Mouse (Mus musculus) heart, embryonic 15.5 days (tissue): ENCODE results near the gene Stk39. TPM values are rescaled to one million over a fixed set of nuclear protein-coding genes. Genes with fewer than 3 reads are reported as not detected.

Experiments
- ATAC-seq: fragments of 200-750 bp; cut with Nextera tagmentation; replicated peaks from 2 replicates; pipeline ENCODE4 v1.8.0; 2017; ENCODE audit warnings: low read depth, moderate TSS enrichment; ENCODE audit not compliant: insufficient number of reproducible peaks, insufficient read depth, low FRiP score
- H3K27ac ChIP-seq: fragments of 300-500 bp; sonication (generic); 2 replicates; pipeline ENCODE4 v1.5.1; 2015; ENCODE audit warnings: mild to moderate bottlenecking, inconsistent platforms
- H3K27me3 ChIP-seq: fragments of 300-500 bp; sonication (generic); 2 replicates; pipeline ENCODE4 v1.6.1; 2015; ENCODE audit warnings: inconsistent platforms
- H3K36me3 ChIP-seq: fragments of 300-500 bp; sonication (generic); 2 replicates; pipeline ENCODE4 v1.6.1; 2015; ENCODE audit warnings: mild to moderate bottlenecking, inconsistent platforms
- H3K4me1 ChIP-seq: fragments of 300-500 bp; sonication (generic); replicated peaks from 2 replicates; pipeline ENCODE4 v1.6.1; 2015; ENCODE audit warnings: inconsistent platforms
- H3K4me2 ChIP-seq: fragments of 300-500 bp; sonication (generic); 2 replicates; pipeline ENCODE4 v1.6.1; 2015; ENCODE audit warnings: inconsistent platforms, mild to moderate bottlenecking, moderate library complexity
- H3K4me3 ChIP-seq: fragments of 300-500 bp; sonication (generic); 2 replicates; pipeline ENCODE4 v1.5.1; 2015; ENCODE audit warnings: mild to moderate bottlenecking, inconsistent platforms
- H3K9ac ChIP-seq: fragments of 300-500 bp; sonication (generic); 2 replicates; pipeline ENCODE4 v1.6.1; 2015; ENCODE audit warnings: mild to moderate bottlenecking, inconsistent platforms
- H3K9me3 ChIP-seq: fragments of 300-500 bp; sonication (generic); replicated peaks from 2 replicates; pipeline ENCODE4 v1.6.1; 2016; ENCODE audit warnings: inconsistent platforms
- WGBS: fragments of 180-500 bp; shearing (Covaris S2); methylation state at CpG from one replicate; pipeline ENCODE4 v1.1.7; 2015; ENCODE audit warnings: mixed read lengths; 5-methylcytosine and 5-hydroxymethylcytosine counted together
- polyA plus RNA-seq: library from polyadenylated mRNA; unstranded; fragments of >200 nt; fragmentation: Nextera tagmentation; extraction: Ambion mirVana; gene quantifications from 2 replicates; pipeline ENCODE4 v1.2.1, GENCODE M21; 2015

The Stk39 gene
- polyA plus RNA-seq, 1 experiment from 2014 or later = 66.2 TPM

- Histone ChIP-seq H3K27ac (peak overlapping the region; percentile 95), H3K36me3 (no peaks in the 10 kb centered on the region), H3K27me3 (no peaks in the 10 kb centered on the region), H3K4me2 (peak overlapping the region; percentile 83), H3K4me3 (peak overlapping the region; percentile 91), H3K9ac (peak overlapping the region; percentile 90), H3K4me1 (peaks cover 33% of the 10 kb centered on the region), H3K9me3 (no peaks in the 10 kb centered on the region)
- ATAC-seq = peak; percentile 34
- WGBS = under 1% methylated on average over 82 of the region's 87 CpGs
These were observed 943 bp downstream of the Stk39 start for GRCm38 (mm10) chr2:68470891-68471758.

- peaks cover 47% of the 10 kb centered on the region for H3K4me1 ChIP-seq
- H3K9me3 ChIP-seq = no peaks in the 10 kb centered on the region
- peak overlapping the region; percentile 53 for H3K4me2 ChIP-seq
- no peaks in the 10 kb centered on the region for H3K27me3 ChIP-seq
- H3K9ac ChIP-seq = peak overlapping the region; percentile 11
- ATAC-seq = no peak
- H3K27ac ChIP-seq = peak overlapping the region; percentile 47; the same call in 1 of the 2 replicates
- H3K36me3 ChIP-seq = no peaks in the 10 kb centered on the region
- WGBS = 67% methylated on average over 3 of the region's 3 CpGs
- H3K4me3 ChIP-seq = peak overlapping the region; percentile 26
These were observed 2.6 kb downstream of the Stk39 start for GRCm38 (mm10) chr2:68469491-68469890.

GRCm38 (mm10) chr2:68468698-68469097 lies 3.4 kb downstream of the Stk39 start:
- Histone ChIP-seq H3K4me1 (peaks cover 55% of the 10 kb centered on the region), H3K9ac (peak overlapping the region; percentile 35; the same call in 1 of the 2 replicates), H3K4me2 (peak overlapping the region; percentile 53)

GRCm38 (mm10) chr2:68468259-68468658 lies 3.8 kb downstream of the Stk39 start:
- Histone ChIP-seq H3K9ac (peak overlapping the region; percentile 35; the same call in 1 of the 2 replicates), H3K27ac (peak overlapping the region; percentile 25), H3K27me3 (no peaks in the 10 kb centered on the region), H3K4me2 (peak overlapping the region; percentile 53), H3K36me3 (no peaks in the 10 kb centered on the region), H3K9me3 (no peaks in the 10 kb centered on the region), H3K4me3 (0 out of 2 replicates have a peak overlapping the region, but pooled peaks have one; percentile 7), H3K4me1 (peaks cover 59% of the 10 kb centered on the region)
- 71% methylated on average over 14 of the region's 14 CpGs for WGBS
- ATAC-seq = no peak

More at GRCm38 (mm10) chr2:68468698-68469097, 3.4 kb downstream of the Stk39 start:
- Histone ChIP-seq H3K27ac (peak overlapping the region; percentile 25), H3K9me3 (no peaks in the 10 kb centered on the region), H3K4me3 (0 out of 2 replicates have a peak overlapping the region, but pooled peaks have one; percentile 7), H3K36me3 (no peaks in the 10 kb centered on the region), H3K27me3 (no peaks in the 10 kb centered on the region)
- 45% methylated on average over 7 of the region's 7 CpGs for WGBS
- no peak for ATAC-seq

- 35% methylated on average over 9 of the region's 9 CpGs for WGBS
- Histone ChIP-seq H3K9ac (peak overlapping the region; percentile 32; the same call in 1 of the 2 replicates), H3K4me1 (peaks cover 63% of the 10 kb centered on the region), H3K4me3 (no peak overlapping the region), H3K27me3 (no peaks in the 10 kb centered on the region), H3K9me3 (no peaks in the 10 kb centered on the region), H3K27ac (peak overlapping the region; percentile 84), H3K36me3 (no peaks in the 10 kb centered on the region), H3K4me2 (peak overlapping the region; percentile 22)
- no peak for ATAC-seq
These were observed 4.7 kb downstream of the Stk39 start for GRCm38 (mm10) chr2:68467085-68467978.

- H3K27ac ChIP-seq = peak overlapping the region; percentile 84
- H3K9ac ChIP-seq = peak overlapping the region; percentile 32; the same call in 1 of the 2 replicates
- peak overlapping the region; percentile 44 for H3K4me2 ChIP-seq
- peak; percentile 37 for ATAC-seq
- H3K27me3 ChIP-seq = no peaks in the 10 kb centered on the region
- H3K36me3 ChIP-seq = no peaks in the 10 kb centered on the region
- H3K9me3 ChIP-seq = no peaks in the 10 kb centered on the region
- H3K4me1 ChIP-seq = peaks cover 63% of the 10 kb centered on the region
- H3K4me3 ChIP-seq = 0 out of 2 replicates have a peak overlapping the region, but pooled peaks have one; percentile 10
- WGBS = 15% methylated on average over 17 of the region's 19 CpGs
These were observed 5.7 kb downstream of the Stk39 start for GRCm38 (mm10) chr2:68466124-68467070.

- peak overlapping the region; percentile 84 for H3K27ac ChIP-seq
- 0 out of 2 replicates have a peak overlapping the region, but pooled peaks have one; percentile 10 for H3K4me3 ChIP-seq
- peak overlapping the region; percentile 44 for H3K4me2 ChIP-seq
- peaks cover 6% of the 10 kb centered on the region; the same call in 1 of the 2 replicates for H3K36me3 ChIP-seq
- H3K9ac ChIP-seq = 0 out of 2 replicates have a peak overlapping the region, but pooled peaks have one; percentile 7
- no peak for ATAC-seq
- WGBS = 40% methylated on average over 19 of the region's 19 CpGs
- H3K9me3 ChIP-seq = no peaks in the 10 kb centered on the region
- peaks cover 63% of the 10 kb centered on the region for H3K4me1 ChIP-seq
- no peaks in the 10 kb centered on the region for H3K27me3 ChIP-seq
These were observed 6.6 kb downstream of the Stk39 start for GRCm38 (mm10) chr2:68465266-68466123.

- Histone ChIP-seq H3K36me3 (peaks cover 7% of the 10 kb centered on the region), H3K4me2 (no peak overlapping the region), H3K27me3 (no peaks in the 10 kb centered on the region), H3K27ac (0 out of 2 replicates have a peak overlapping the region, but pooled peaks have one; percentile 25), H3K9me3 (no peaks in the 10 kb centered on the region), H3K4me3 (no peak overlapping the region), H3K4me1 (peaks cover 60% of the 10 kb centered on the region), H3K9ac (no peak overlapping the region)
- no peak for ATAC-seq
- 90% methylated on average over 4 of the region's 4 CpGs for WGBS
These were observed 7.6 kb downstream of the Stk39 start for GRCm38 (mm10) chr2:68464456-68464855.

- no peak overlapping the region for H3K27ac ChIP-seq
- 59% methylated on average over 4 of the region's 4 CpGs for WGBS
These were observed 8.3 kb downstream of the Stk39 start for GRCm38 (mm10) chr2:68463801-68464200.

More at GRCm38 (mm10) chr2:68463801-68464200, 8.3 kb downstream of the Stk39 start:
- no peak for ATAC-seq
- Histone ChIP-seq H3K4me1 (peaks cover 57% of the 10 kb centered on the region), H3K9ac (no peak overlapping the region), H3K4me3 (no peak overlapping the region), H3K27me3 (no peaks in the 10 kb centered on the region), H3K36me3 (peaks cover 12% of the 10 kb centered on the region), H3K9me3 (no peaks in the 10 kb centered on the region), H3K4me2 (no peak overlapping the region)
